Mouse (Mus musculus): Measurements from ENCODE around the gene Fggy.

Gene Fggy

DNA sequence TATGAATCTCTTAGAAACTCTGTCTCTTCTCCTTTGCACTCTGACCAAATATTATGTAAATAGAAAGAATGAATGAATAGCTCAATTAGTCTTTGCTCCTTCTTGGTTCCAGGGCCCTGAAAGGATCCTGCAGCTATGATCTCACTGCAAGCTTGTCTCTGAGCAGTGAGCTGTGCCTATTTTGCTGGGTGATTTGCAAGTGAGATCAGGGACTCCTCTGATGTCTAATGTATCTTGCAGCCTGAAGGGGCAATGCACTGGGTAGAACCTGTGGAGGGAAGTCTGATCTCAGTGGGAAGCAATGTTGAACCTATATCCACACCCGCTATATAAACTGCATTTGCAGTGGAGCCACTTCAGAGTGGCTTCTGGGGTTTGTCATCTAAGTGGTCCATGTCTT is 53.4 kb downstream of the Fggy start:
- TF ChIP-seq CTCF (conservative IDR thresholded peaks at IDR 0.05; ENCODE audit: low read length), result no peak
- no peak for TF ChIP-seq NANOG (IDR thresholded peaks at IDR 0.05; ENCODE audit: borderline replicate concordance, low read length)
- no peak for TF ChIP-seq POU5F1 (IDR thresholded peaks at IDR 0.05; ENCODE audit: borderline replicate concordance, low read length)
- H3K9me3 ChIP-seq (ENCODE audit: low read length), result no peaks in the 10 kb centered on the region
- H3K4me3 ChIP-seq (replicated peaks; ENCODE audit: low read length), result no peak overlapping the region
- no peaks in the 10 kb centered on the region for H3K36me3 ChIP-seq (ENCODE audit: insufficient read depth, low read length)
- no peaks in the 10 kb centered on the region for H3K27me3 ChIP-seq (ENCODE audit: insufficient read depth, low read length)
- H3K4me1 ChIP-seq (replicated peaks; ENCODE audit: low read depth, low read length), result no peaks in the 10 kb centered on the region

DNA sequence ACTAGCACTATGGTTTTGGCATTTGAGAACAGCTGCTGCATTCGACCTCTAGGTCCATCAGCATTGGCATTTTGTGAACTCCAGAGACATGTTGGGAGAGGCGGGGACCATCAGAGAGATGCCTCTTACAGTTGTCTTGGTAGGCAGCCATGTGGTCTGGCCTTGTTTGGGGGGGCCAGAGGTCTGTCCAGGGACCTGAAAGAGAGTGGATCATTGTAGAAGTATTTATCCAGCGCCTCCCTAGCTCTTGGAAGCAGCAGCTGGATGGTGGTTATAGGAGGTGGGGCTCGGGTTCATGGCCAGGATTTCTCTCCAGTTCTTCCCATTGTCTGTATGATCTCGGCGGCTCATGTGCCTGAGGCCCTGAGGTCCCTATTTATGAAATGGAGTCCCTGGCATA is 54.1 kb downstream of the Fggy start:
- H3K36me3 ChIP-seq (ENCODE audit: insufficient read depth, low read length), result no peaks in the 10 kb centered on the region
- no peaks in the 10 kb centered on the region for H3K9me3 ChIP-seq (ENCODE audit: low read length)
- no peak for TF ChIP-seq NANOG (IDR thresholded peaks at IDR 0.05; ENCODE audit: borderline replicate concordance, low read length)
- TF ChIP-seq POU5F1 (IDR thresholded peaks at IDR 0.05; ENCODE audit: borderline replicate concordance, low read length), result no peak
- no peak for TF ChIP-seq CTCF (conservative IDR thresholded peaks at IDR 0.05; ENCODE audit: low read length)
- no peaks in the 10 kb centered on the region for H3K27me3 ChIP-seq (ENCODE audit: insufficient read depth, low read length)
- no peaks in the 10 kb centered on the region for H3K4me1 ChIP-seq (replicated peaks; ENCODE audit: low read depth, low read length)
- no peak overlapping the region for H3K4me3 ChIP-seq (replicated peaks; ENCODE audit: low read length)

DNA sequence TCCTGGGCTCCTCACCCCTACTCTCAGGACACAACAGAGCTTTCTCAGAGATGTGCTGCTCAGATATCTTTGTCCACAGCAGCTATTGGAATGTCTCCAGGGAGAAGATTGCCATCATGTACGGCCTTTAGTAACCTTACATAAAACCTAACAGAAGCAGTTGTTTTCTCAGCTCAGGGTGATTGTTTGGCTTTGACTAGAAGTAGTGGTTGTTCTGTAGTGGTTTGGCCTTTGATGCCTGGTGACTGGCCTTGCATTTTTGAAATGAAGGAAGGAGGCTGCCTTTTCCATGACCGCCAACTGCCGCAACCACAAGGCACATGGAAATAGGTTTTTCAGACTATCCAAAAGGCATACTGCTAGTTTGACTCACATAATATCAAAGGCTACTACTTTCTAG is 63.7 kb downstream of the Fggy start:
- no peaks in the 10 kb centered on the region for H3K27me3 ChIP-seq (ENCODE audit: insufficient read depth, low read length)
- TF ChIP-seq POU5F1 (IDR thresholded peaks at IDR 0.05; ENCODE audit: borderline replicate concordance, low read length) (no peak), NANOG (IDR thresholded peaks at IDR 0.05; ENCODE audit: borderline replicate concordance, low read length) (no peak), CTCF (conservative IDR thresholded peaks at IDR 0.05; ENCODE audit: low read length) (no peak)
- H3K4me1 ChIP-seq (replicated peaks; ENCODE audit: low read depth, low read length), result no peaks in the 10 kb centered on the region

DNA sequence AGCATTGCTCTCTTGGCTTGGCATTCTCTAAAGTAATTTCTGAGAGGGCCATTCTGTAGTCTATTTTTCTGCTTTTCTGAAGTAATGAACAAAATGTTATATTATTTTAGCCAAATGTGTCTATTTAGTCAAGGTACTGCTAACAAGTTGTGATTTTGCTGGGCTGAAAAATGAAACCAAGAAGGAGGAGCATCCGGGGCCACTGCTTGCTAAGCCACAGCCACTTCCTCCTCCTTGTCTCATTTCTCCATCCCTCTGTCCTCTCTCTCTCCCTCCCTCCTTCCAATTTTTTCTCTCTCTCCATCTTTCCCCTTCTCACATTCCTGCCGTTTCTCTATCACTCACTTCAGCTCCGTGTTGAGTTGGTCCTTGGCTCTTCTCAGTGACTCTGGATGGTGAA is 67.4 kb downstream of the Fggy start:
- Histone ChIP-seq H3K36me3 (ENCODE audit: insufficient read depth, low read length) (no peaks in the 10 kb centered on the region), H3K27me3 (ENCODE audit: insufficient read depth, low read length) (no peaks in the 10 kb centered on the region), H3K4me3 (replicated peaks; ENCODE audit: low read length) (no peak overlapping the region), H3K4me1 (replicated peaks; ENCODE audit: low read depth, low read length) (no peaks in the 10 kb centered on the region), H3K9me3 (ENCODE audit: low read length) (no peaks in the 10 kb centered on the region)
- no peak for TF ChIP-seq POU5F1 (IDR thresholded peaks at IDR 0.05; ENCODE audit: borderline replicate concordance, low read length)

More for the DNA sequence above, 63.7 kb downstream of the Fggy start:
- Histone ChIP-seq H3K4me3 (replicated peaks; ENCODE audit: low read length) (no peak overlapping the region), H3K36me3 (ENCODE audit: insufficient read depth, low read length) (no peaks in the 10 kb centered on the region), H3K9me3 (ENCODE audit: low read length) (no peaks in the 10 kb centered on the region)

DNA sequence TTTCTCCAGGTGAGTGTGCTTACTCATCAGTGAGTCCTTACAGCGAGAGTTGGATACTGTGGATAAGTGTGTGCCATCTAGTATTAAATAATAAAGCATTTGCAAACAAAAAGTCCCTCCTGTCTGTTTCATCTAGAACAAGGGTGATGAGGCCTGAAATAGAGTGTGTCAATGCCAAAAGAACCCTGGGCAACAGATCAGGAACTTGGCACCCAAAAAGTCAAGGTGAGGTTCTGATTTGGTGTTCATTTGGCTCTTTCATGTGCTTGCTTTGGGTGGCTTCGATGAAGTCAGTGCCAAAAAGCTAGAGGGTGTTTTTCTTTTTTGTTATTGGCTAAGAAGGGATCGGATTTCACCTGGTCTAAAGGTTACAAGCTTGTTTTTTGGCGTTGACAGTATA is 68.3 kb downstream of the Fggy start:
- no peak for TF ChIP-seq POU5F1 (IDR thresholded peaks at IDR 0.05; ENCODE audit: borderline replicate concordance, low read length)
- TF ChIP-seq CTCF (conservative IDR thresholded peaks at IDR 0.05; ENCODE audit: low read length), result no peak
- TF ChIP-seq NANOG (IDR thresholded peaks at IDR 0.05; ENCODE audit: borderline replicate concordance, low read length), result no peak
- H3K36me3 ChIP-seq (ENCODE audit: insufficient read depth, low read length), result no peaks in the 10 kb centered on the region
- H3K9me3 ChIP-seq (ENCODE audit: low read length), result no peaks in the 10 kb centered on the region
- no peak overlapping the region for H3K4me3 ChIP-seq (replicated peaks; ENCODE audit: low read length)
- H3K27me3 ChIP-seq (ENCODE audit: insufficient read depth, low read length), result no peaks in the 10 kb centered on the region
- no peaks in the 10 kb centered on the region for H3K4me1 ChIP-seq (replicated peaks; ENCODE audit: low read depth, low read length)

DNA sequence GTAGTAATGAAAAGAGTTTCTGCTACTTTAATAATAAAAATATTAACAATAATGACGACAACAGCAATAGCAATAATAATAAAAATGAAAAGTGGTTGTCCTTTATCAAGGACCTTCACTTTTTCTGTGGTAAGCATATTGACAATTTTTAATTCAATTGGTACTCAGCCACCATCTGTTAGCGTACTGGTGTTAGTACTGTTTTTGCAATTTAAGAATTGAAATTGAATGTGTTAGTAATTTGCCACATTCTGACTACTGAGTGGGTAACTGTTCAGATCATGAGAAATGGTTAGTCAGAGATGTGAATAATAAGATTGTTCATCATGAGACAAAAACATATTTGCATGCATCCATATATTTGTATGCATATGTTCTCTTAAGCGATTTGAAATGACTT is 68.9 kb downstream of the Fggy start:
- no peak for TF ChIP-seq POU5F1 (IDR thresholded peaks at IDR 0.05; ENCODE audit: borderline replicate concordance, low read length)
- no peak for TF ChIP-seq NANOG (IDR thresholded peaks at IDR 0.05; ENCODE audit: borderline replicate concordance, low read length)
- no peak for TF ChIP-seq CTCF (conservative IDR thresholded peaks at IDR 0.05; ENCODE audit: low read length)

DNA sequence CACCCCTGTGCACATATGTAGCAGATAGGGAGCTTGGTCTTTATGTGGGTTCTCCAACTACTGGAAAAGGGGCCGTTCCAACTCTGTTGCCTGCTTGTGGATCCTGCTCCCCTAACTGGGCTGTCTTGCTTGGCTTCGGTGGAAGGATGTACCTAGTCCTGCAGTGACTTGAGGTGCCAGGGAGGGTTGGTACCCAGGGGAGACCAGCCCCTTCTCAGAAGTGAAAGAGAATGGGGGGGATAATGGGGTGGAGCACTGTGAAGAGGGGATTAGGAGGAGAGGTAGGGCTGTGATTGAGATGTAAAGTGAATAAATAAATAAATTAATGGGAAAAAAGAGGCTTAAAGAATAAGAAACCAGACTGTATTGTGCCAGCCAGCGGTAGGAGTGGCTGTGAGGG is 77.6 kb downstream of the Fggy start:
- TF ChIP-seq NANOG (IDR thresholded peaks at IDR 0.05; ENCODE audit: borderline replicate concordance, low read length) (no peak), CTCF (conservative IDR thresholded peaks at IDR 0.05; ENCODE audit: low read length) (no peak), POU5F1 (IDR thresholded peaks at IDR 0.05; ENCODE audit: borderline replicate concordance, low read length) (no peak)
- Histone ChIP-seq H3K4me3 (replicated peaks; ENCODE audit: low read length) (no peak overlapping the region), H3K27me3 (ENCODE audit: insufficient read depth, low read length) (no peaks in the 10 kb centered on the region), H3K36me3 (ENCODE audit: insufficient read depth, low read length) (no peaks in the 10 kb centered on the region), H3K4me1 (replicated peaks; ENCODE audit: low read depth, low read length) (no peaks in the 10 kb centered on the region), H3K9me3 (ENCODE audit: low read length) (no peaks in the 10 kb centered on the region)

More for the DNA sequence above, 68.9 kb downstream of the Fggy start:
- H3K9me3 ChIP-seq (ENCODE audit: low read length), result no peaks in the 10 kb centered on the region
- no peaks in the 10 kb centered on the region for H3K36me3 ChIP-seq (ENCODE audit: insufficient read depth, low read length)
- H3K27me3 ChIP-seq (ENCODE audit: insufficient read depth, low read length), result no peaks in the 10 kb centered on the region
- H3K4me3 ChIP-seq (replicated peaks; ENCODE audit: low read length), result no peak overlapping the region
- H3K4me1 ChIP-seq (replicated peaks; ENCODE audit: low read depth, low read length), result no peaks in the 10 kb centered on the region

DNA sequence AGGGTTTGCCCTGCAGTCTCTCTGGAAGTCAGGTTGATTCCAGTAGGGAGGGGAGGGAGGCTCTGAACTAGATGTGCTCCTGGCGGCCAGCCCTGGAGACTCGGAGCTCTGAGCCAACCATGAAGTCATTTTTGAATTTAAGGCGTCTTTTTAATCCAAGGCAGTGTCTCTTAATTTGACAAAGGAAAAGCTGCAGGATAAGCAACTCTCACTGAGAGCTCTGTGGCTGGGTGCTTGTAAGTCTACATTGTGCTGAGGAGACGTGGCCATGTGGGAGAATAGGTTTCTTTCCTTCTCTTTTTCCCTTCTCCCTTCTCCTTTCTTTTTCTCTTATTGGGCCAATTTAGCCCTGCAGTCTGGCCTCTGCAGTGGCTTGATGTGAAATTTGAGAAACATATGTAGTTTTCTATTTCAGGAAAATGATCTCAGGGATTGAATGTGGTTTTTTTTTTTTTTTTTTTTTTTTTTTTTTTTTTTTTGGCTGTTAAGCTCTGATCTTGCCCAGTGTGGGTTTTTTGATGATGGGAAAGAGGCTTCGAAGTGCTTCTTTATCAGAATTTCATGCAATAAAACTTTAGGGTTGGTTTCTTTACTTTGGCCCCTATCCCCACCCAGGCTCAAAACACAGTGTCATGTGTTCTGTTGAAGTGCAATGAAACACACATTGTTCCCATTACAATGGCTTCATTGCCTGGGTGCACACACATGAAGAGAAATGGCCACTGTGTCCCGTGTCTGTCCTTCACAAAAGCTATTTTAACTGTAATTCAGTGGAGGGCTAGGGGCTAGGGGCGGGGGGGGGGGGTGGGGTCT is 79.8 kb downstream of the Fggy start:
- Histone ChIP-seq H3K27me3 (ENCODE audit: insufficient read depth, low read length) (no peaks in the 10 kb centered on the region), H3K4me1 (replicated peaks; ENCODE audit: low read depth, low read length) (no peaks in the 10 kb centered on the region), H3K4me3 (replicated peaks; ENCODE audit: low read length) (no peak overlapping the region), H3K9me3 (ENCODE audit: low read length) (no peaks in the 10 kb centered on the region), H3K36me3 (ENCODE audit: insufficient read depth, low read length) (no peaks in the 10 kb centered on the region)
- TF ChIP-seq POU5F1 (IDR thresholded peaks at IDR 0.05; ENCODE audit: borderline replicate concordance, low read length) (no peak), CTCF (conservative IDR thresholded peaks at IDR 0.05; ENCODE audit: low read length) (no peak), NANOG (IDR thresholded peaks at IDR 0.05; ENCODE audit: borderline replicate concordance, low read length) (no peak)

DNA sequence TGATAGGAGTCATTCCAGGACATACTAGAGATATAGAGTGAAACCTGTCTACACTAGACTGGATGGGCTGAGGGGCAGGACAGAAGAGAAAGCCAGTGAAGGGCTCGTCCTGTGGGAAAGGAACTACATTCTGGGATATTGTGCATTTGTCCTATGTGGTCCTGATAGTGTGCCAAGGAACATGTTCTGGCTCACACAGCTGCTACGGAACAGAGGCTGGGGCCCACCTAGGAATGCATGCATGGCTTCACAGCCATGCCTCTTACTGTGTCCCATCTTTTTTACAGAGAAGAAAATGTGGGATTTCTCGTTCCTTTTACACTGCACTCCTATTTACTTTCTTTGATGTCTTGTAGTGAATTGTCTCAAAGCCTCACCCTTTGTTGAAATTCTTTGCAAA is 80.8 kb downstream of the Fggy start:
- Histone ChIP-seq H3K27me3 (ENCODE audit: insufficient read depth, low read length) (no peaks in the 10 kb centered on the region), H3K4me1 (replicated peaks; ENCODE audit: low read depth, low read length) (no peaks in the 10 kb centered on the region), H3K4me3 (replicated peaks; ENCODE audit: low read length) (no peak overlapping the region), H3K36me3 (ENCODE audit: insufficient read depth, low read length) (no peaks in the 10 kb centered on the region), H3K9me3 (ENCODE audit: low read length) (no peaks in the 10 kb centered on the region)
- TF ChIP-seq CTCF (conservative IDR thresholded peaks at IDR 0.05; ENCODE audit: low read length) (no peak), NANOG (IDR thresholded peaks at IDR 0.05; ENCODE audit: borderline replicate concordance, low read length) (no peak), POU5F1 (IDR thresholded peaks at IDR 0.05; ENCODE audit: borderline replicate concordance, low read length) (no peak)
